Mouse (Mus musculus): ENCODE measurements around the gene Rnf212. TPM values are rescaled to one million over a fixed set of nuclear protein-coding genes. Genes with fewer than 3 reads are reported as not detected.

Gene Rnf212
- polyA plus RNA-seq, 1 experiment = not detected

GRCm38 (mm10) chr5:108742596-108742995 is 32.2 kb downstream of the Rnf212 start:
- H3K79me3 ChIP-seq (ENCODE audit: low read depth) = no peaks in the 10 kb centered on the region
- H3K4me3 ChIP-seq (ENCODE audit: insufficient read depth, poor library complexity, severe bottlenecking) = no peak overlapping the region
- no peak overlapping the region for H3ac ChIP-seq (ENCODE audit: control insufficient read depth, insufficient read length, low read depth)
- H3K79me2 ChIP-seq (ENCODE audit: control insufficient read depth, insufficient read depth) = no peaks in the 10 kb centered on the region
- no peaks in the 10 kb centered on the region for H3K36me3 ChIP-seq (ENCODE audit: control insufficient read depth, insufficient read depth)
- no peaks in the 10 kb centered on the region for H3K27me3 ChIP-seq (ENCODE audit: control insufficient read depth, insufficient read depth, insufficient read length)
- TF ChIP-seq MYOG (IDR thresholded peaks at IDR 0.05; ENCODE audit: control insufficient read depth, extremely low read depth, insufficient read length) = no peak
- no peak for TF ChIP-seq MYOD1 (IDR thresholded peaks at IDR 0.05; ENCODE audit: control insufficient read depth, insufficient read length, low read depth)
- no peak for TF ChIP-seq CEBPB (IDR thresholded peaks at IDR 0.05; ENCODE audit: low read depth)
- TF ChIP-seq USF1 (IDR thresholded peaks at IDR 0.05; ENCODE audit: low read depth) = no peak
- TF ChIP-seq CTCF (IDR thresholded peaks at IDR 0.05; ENCODE audit: control insufficient read depth, insufficient read depth, insufficient read length) = no peak
- no peak for TF ChIP-seq FOSL1 (IDR thresholded peaks at IDR 0.05; ENCODE audit: insufficient read depth, low read length, poor library complexity, severe bottlenecking)
- TF ChIP-seq MAX (IDR thresholded peaks at IDR 0.05) = no peak

GRCm38 (mm10) chr5:108741844-108742243 is 32.9 kb downstream of the Rnf212 start:
- no peak overlapping the region for H3K4me3 ChIP-seq (ENCODE audit: insufficient read depth, poor library complexity, severe bottlenecking)
- no peaks in the 10 kb centered on the region for H3K27me3 ChIP-seq (ENCODE audit: control insufficient read depth, insufficient read depth, insufficient read length)
- H3K79me2 ChIP-seq (ENCODE audit: control insufficient read depth, insufficient read depth) = no peaks in the 10 kb centered on the region
- no peak overlapping the region for H3ac ChIP-seq (ENCODE audit: control insufficient read depth, insufficient read length, low read depth)
- no peaks in the 10 kb centered on the region for H3K79me3 ChIP-seq (ENCODE audit: low read depth)
- peak; percentile 85 for TF ChIP-seq USF1 (IDR thresholded peaks at IDR 0.05; ENCODE audit: low read depth)
- peak; percentile 38 for TF ChIP-seq CEBPB (IDR thresholded peaks at IDR 0.05; ENCODE audit: low read depth)
- TF ChIP-seq MYOG (IDR thresholded peaks at IDR 0.05; ENCODE audit: control insufficient read depth, extremely low read depth, insufficient read length) = no peak
- TF ChIP-seq MAX (IDR thresholded peaks at IDR 0.05) = no peak
- TF ChIP-seq CTCF (IDR thresholded peaks at IDR 0.05; ENCODE audit: control insufficient read depth, insufficient read depth, insufficient read length) = no peak
- TF ChIP-seq MYOD1 (IDR thresholded peaks at IDR 0.05; ENCODE audit: control insufficient read depth, insufficient read length, low read depth) = peak; percentile 23
- TF ChIP-seq FOSL1 (IDR thresholded peaks at IDR 0.05; ENCODE audit: insufficient read depth, low read length, poor library complexity, severe bottlenecking) = no peak
- no peaks in the 10 kb centered on the region for H3K36me3 ChIP-seq (ENCODE audit: control insufficient read depth, insufficient read depth)

GRCm38 (mm10) chr5:108727425-108727824 is 47.4 kb downstream of the Rnf212 start:
- no peaks in the 10 kb centered on the region for H3K27me3 ChIP-seq (ENCODE audit: control insufficient read depth, insufficient read depth, insufficient read length)
- no peaks in the 10 kb centered on the region for H3K79me2 ChIP-seq (ENCODE audit: control insufficient read depth, insufficient read depth)
- H3K36me3 ChIP-seq (ENCODE audit: control insufficient read depth, insufficient read depth) = no peaks in the 10 kb centered on the region
- no peak overlapping the region for H3ac ChIP-seq (ENCODE audit: control insufficient read depth, insufficient read length, low read depth)
- TF ChIP-seq FOSL1 (IDR thresholded peaks at IDR 0.05; ENCODE audit: insufficient read depth, low read length, poor library complexity, severe bottlenecking) (no peak), MYOD1 (IDR thresholded peaks at IDR 0.05; ENCODE audit: control insufficient read depth, insufficient read length, low read depth) (no peak), CEBPB (IDR thresholded peaks at IDR 0.05; ENCODE audit: low read depth) (no peak), MAX (IDR thresholded peaks at IDR 0.05) (no peak), MYOG (IDR thresholded peaks at IDR 0.05; ENCODE audit: control insufficient read depth, extremely low read depth, insufficient read length) (no peak), USF1 (IDR thresholded peaks at IDR 0.05; ENCODE audit: low read depth) (no peak), CTCF (IDR thresholded peaks at IDR 0.05; ENCODE audit: control insufficient read depth, insufficient read depth, insufficient read length) (no peak)
- H3K79me3 ChIP-seq (ENCODE audit: low read depth) = no peaks in the 10 kb centered on the region
- no peak overlapping the region for H3K4me3 ChIP-seq (ENCODE audit: insufficient read depth, poor library complexity, severe bottlenecking)

GRCm38 (mm10) chr5:108726557-108727248 is 48.1 kb downstream of the Rnf212 start:
- no peaks in the 10 kb centered on the region for H3K36me3 ChIP-seq (ENCODE audit: control insufficient read depth, insufficient read depth)
- no peaks in the 10 kb centered on the region for H3K27me3 ChIP-seq (ENCODE audit: control insufficient read depth, insufficient read depth, insufficient read length)
- no peak overlapping the region for H3K4me3 ChIP-seq (ENCODE audit: insufficient read depth, poor library complexity, severe bottlenecking)
- no peaks in the 10 kb centered on the region for H3K79me3 ChIP-seq (ENCODE audit: low read depth)
- H3K79me2 ChIP-seq (ENCODE audit: control insufficient read depth, insufficient read depth) = no peaks in the 10 kb centered on the region
- no peak overlapping the region for H3ac ChIP-seq (ENCODE audit: control insufficient read depth, insufficient read length, low read depth)
- TF ChIP-seq USF1 (IDR thresholded peaks at IDR 0.05; ENCODE audit: low read depth) (no peak), CTCF (IDR thresholded peaks at IDR 0.05; ENCODE audit: control insufficient read depth, insufficient read depth, insufficient read length) (peak; percentile 28), FOSL1 (IDR thresholded peaks at IDR 0.05; ENCODE audit: insufficient read depth, low read length, poor library complexity, severe bottlenecking) (no peak), MYOD1 (IDR thresholded peaks at IDR 0.05; ENCODE audit: control insufficient read depth, insufficient read length, low read depth) (no peak), MAX (IDR thresholded peaks at IDR 0.05) (no peak), MYOG (IDR thresholded peaks at IDR 0.05; ENCODE audit: control insufficient read depth, extremely low read depth, insufficient read length) (no peak), CEBPB (IDR thresholded peaks at IDR 0.05; ENCODE audit: low read depth) (no peak)

DNA sequence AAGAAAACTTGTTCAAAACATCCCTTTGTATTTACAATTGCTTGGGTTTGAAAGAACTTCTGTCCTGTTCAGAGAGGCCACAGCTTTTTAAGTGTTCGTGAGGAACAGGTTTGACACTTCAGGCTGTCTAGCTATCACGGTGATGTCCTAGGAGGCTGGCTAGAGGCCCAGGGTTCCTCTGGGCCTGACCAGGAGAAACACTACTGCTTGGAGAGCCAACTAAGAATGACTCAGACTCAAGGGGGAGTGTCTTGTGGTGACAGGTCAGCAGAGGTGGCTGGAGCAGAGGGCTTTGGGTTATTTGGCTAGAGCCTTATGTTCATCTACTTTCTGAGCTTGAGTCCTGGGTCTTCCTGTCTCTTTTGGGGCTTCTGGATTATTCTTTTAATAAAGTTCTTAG is 50.8 kb downstream of the Rnf212 start:
- H3ac ChIP-seq (ENCODE audit: control insufficient read depth, insufficient read length, low read depth) = no peak overlapping the region
- H3K36me3 ChIP-seq (ENCODE audit: control insufficient read depth, insufficient read depth) = no peaks in the 10 kb centered on the region
- H3K27me3 ChIP-seq (ENCODE audit: control insufficient read depth, insufficient read depth, insufficient read length) = no peaks in the 10 kb centered on the region
- H3K79me2 ChIP-seq (ENCODE audit: control insufficient read depth, insufficient read depth) = no peaks in the 10 kb centered on the region
- no peaks in the 10 kb centered on the region for H3K79me3 ChIP-seq (ENCODE audit: low read depth)
- no peak overlapping the region for H3K4me3 ChIP-seq (ENCODE audit: insufficient read depth, poor library complexity, severe bottlenecking)
- TF ChIP-seq MYOD1 (IDR thresholded peaks at IDR 0.05; ENCODE audit: control insufficient read depth, insufficient read length, low read depth) (no peak), FOSL1 (IDR thresholded peaks at IDR 0.05; ENCODE audit: insufficient read depth, low read length, poor library complexity, severe bottlenecking) (peak; percentile 14)

DNA sequence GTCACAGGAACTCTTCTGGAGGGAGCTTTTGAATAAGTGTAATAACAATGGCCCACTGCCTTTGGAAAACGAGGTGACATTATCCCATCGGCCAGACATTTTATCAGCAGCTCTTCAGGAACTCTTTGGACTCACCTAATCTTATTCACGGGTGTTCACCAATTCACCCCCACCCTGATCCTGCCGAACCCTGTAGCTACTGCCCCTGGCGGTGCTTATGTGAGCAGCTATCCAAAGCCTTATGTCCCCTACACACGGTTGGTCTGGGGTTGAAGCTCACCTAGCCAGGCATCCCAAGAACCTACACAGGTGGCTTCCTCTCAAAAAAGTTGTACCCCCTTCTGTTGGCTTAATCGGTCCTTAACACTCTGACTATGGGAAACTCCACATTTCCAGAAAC is 55.0 kb downstream of the Rnf212 start:
- no peaks in the 10 kb centered on the region for H3K36me3 ChIP-seq (ENCODE audit: control insufficient read depth, insufficient read depth)
- no peaks in the 10 kb centered on the region for H3K27me3 ChIP-seq (ENCODE audit: control insufficient read depth, insufficient read depth, insufficient read length)
- no peaks in the 10 kb centered on the region for H3K79me2 ChIP-seq (ENCODE audit: control insufficient read depth, insufficient read depth)
- H3ac ChIP-seq (ENCODE audit: control insufficient read depth, insufficient read length, low read depth) = no peak overlapping the region
- H3K4me3 ChIP-seq (ENCODE audit: insufficient read depth, poor library complexity, severe bottlenecking) = no peak overlapping the region
- H3K79me3 ChIP-seq (ENCODE audit: low read depth) = no peaks in the 10 kb centered on the region
- TF ChIP-seq MYOD1 (IDR thresholded peaks at IDR 0.05; ENCODE audit: control insufficient read depth, insufficient read length, low read depth) (no peak), FOSL1 (IDR thresholded peaks at IDR 0.05; ENCODE audit: insufficient read depth, low read length, poor library complexity, severe bottlenecking) (no peak), CTCF (IDR thresholded peaks at IDR 0.05; ENCODE audit: control insufficient read depth, insufficient read depth, insufficient read length) (no peak), CEBPB (IDR thresholded peaks at IDR 0.05; ENCODE audit: low read depth) (no peak), MAX (IDR thresholded peaks at IDR 0.05) (no peak)

Measured in C2C12 (cell line).